Mouse (Mus musculus) NIH3T3 (cell line): ENCODE results near the gene Abi2.

ENCODE experiments used
- DNase-seq: peaks from one replicate; pipeline ENCODE4 v3.0.0-alpha.2; 2012; ENCODE audit warnings: low read depth

The Abi2 gene

DNA sequence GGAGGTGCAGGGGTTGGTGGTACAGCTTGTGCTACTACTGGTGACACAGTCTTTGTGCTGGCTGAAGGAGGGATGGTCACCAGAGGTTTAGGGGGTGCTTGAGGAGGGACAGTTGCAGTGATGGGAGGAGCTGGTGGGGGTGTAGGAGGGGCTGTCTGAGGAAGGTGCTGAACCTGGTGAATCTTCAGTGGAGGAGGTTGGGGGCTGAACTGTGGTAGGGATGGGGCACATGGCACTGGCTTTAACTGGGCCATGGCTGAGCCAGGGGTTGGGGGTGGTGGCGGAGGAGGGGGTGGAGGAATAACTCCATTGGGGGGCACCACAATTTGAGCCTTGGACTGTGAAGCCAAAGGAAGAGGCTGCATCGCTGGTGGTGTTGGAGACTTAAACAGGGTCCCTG is 80.2 kb downstream of the Abi2 start:
- no peak for DNase-seq

- no peak for DNase-seq
Measured at GRCm38 (mm10) chr1:60490510-60490909, 81.1 kb downstream of the Abi2 start.

DNA sequence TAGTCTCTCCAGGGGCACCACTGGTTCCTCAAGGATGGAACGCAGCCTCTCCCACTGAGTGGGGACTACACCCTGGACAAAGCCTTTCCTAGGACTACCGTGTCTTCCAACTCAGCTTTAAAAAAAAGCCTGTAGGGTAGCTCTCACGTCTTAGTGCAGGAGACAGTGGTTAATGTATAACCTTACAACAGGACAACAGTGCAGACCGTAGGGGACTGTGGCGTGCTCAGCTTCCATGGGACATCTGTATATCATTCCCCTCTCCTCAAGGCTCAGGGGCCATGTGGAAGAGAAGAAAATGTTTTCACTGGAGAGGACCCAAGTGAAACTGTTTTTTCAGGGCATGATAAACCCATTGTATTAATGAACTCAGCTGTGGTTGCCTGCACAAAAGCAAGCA is 83.0 kb downstream of the Abi2 start:
- DNase-seq: no peak

- DNase-seq: no peak
Measured at GRCm38 (mm10) chr1:60493421-60493820, 84.0 kb downstream of the Abi2 start.

DNA sequence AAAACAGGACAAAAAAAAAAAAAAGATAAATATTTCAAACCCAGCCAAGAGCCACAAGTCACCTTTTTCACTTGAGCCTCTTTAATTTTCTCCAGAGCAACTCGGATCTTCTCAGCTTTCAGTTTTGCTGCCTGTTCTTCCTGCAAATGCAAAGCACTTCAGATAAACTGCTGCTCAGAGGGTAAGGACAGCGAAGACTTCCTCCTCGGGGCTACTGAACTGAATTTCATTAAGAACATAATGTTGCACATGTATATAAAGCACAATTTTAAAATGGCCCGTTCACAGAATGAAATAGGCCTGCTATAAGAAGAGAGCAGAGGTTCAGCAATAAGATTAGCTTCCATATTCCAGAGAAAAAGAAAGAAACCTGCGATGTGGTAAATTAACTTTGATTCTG is 94.0 kb downstream of the Abi2 start:
- no peak for DNase-seq

- DNase-seq: no peak
Measured at GRCm38 (mm10) chr1:60510584-60510983, 101.2 kb downstream of the Abi2 start.

DNA sequence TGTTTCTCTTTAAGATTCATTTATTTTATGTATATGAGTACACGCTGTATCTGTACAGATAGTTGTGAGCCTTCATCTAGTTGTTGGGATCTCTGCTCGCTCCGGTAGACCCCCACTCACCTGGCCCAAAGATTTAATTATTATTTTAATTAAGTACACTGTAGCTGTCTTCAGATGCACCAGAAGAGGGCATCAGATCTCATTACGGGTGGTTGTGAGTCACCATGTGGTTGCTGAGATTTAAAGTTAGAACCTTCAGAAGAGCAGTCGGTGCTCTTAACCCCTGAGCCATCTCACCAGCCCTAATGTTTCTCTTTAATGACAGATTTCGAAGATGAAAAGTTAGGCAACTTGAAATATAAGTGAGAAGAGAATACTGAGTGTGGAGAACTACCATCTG is 120.7 kb downstream of the Abi2 start:
- no peak for DNase-seq

DNA sequence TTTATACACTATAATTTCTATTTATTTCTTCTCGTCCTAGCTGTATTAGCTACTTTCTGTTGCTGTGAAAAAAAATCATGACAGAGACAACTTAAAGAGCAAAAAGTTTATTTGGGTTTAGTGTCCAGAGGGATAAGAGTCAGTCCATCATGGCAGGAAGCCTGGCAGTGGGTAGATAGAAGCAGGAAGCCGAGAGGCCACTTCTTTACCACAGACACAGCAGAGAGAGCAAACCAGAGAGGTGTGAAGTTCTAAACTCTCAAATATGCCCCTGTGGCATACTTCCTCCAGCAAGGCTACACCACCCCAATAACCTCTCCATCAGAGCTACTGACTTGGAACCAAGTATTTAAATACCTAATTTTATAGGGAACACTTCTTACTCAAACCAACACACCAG is 121.2 kb downstream of the Abi2 start:
- no peak for DNase-seq
